Mouse (Mus musculus) bone marrow, adult 2 months (tissue): ENCODE data around the gene Fxyd1.

Experiments used
- CTCF ChIP-seq: fragments of 200-500 bp; IDR thresholded peaks from 2 replicates; pipeline ENCODE4 v1.5.1; 2011; ENCODE audit warnings: low read length, control low read depth; ENCODE audit not compliant: control insufficient read depth, insufficient read depth
- POLR2A ChIP-seq: fragments of 200-500 bp; IDR thresholded peaks from 2 replicates; pipeline ENCODE4 v1.6.1; 2011; ENCODE audit warnings: low read depth, mild to moderate bottlenecking, control low read depth, low read length, borderline replicate concordance; ENCODE audit not compliant: control insufficient read depth

GRCm38 (mm10) chr7:31041662-31042315 is 15.2 kb downstream of the Fxyd1 start:
- TF ChIP-seq CTCF: no peak
- peak; percentile 67; the same call in 1 of the 2 replicates for TF ChIP-seq POLR2A
